Mouse (Mus musculus) testis, postnatal 14 days (tissue): Measurements from ENCODE around the gene Sp6.

Experiments used
- DNase-seq: peaks from one replicate; pipeline ENCODE4 v3.0.0; 2021; ENCODE audit warnings: low spot score

The Sp6 gene

DNA sequence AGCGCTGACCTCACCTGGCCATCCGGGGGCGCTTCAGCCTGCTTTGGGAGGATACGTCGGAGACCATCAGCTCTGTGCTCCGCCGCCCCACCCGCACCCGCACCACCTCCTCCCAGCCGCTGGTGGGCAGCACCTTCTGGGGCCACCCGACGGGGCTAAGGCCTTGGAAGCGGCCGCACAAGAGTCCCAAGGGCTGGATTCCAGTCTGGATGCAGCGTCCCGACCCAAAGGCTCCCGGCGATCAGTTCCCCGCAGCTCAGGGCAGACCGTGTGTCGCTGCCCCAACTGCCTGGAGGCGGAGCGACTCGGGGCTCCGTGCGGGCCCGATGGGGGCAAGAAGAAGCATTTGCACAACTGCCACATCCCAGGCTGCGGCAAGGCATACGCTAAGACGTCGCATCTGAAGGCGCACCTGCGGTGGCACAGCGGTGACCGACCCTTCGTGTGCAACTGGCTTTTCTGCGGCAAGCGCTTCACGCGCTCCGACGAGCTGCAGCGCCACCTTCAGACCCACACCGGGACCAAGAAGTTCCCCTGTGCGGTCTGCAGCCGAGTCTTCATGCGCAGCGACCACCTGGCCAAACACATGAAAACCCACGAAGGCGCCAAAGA, 8.8 kb downstream of the Sp6 start:
- DNase-seq: peak; percentile 86

DNA sequence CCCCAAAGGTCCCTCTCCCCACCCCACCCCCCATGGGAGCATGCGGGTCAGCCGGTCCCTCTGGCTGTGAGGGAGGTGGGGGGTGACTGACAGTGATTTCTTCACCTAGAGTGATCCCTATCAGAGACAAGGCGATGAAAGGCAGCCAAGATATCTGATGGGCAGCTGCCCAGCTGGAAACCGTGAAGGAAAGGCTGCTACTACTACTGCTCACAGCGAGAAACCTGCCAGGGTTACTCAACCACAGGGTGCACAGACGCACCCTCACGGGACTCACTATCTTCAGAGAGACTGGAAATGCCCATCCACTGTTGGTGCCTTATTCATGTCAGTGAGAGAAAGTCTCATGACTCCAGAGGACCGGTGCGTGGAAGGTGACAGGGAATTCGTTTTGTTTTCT, 11.8 kb downstream of the Sp6 start:
- no peak for DNase-seq

DNA sequence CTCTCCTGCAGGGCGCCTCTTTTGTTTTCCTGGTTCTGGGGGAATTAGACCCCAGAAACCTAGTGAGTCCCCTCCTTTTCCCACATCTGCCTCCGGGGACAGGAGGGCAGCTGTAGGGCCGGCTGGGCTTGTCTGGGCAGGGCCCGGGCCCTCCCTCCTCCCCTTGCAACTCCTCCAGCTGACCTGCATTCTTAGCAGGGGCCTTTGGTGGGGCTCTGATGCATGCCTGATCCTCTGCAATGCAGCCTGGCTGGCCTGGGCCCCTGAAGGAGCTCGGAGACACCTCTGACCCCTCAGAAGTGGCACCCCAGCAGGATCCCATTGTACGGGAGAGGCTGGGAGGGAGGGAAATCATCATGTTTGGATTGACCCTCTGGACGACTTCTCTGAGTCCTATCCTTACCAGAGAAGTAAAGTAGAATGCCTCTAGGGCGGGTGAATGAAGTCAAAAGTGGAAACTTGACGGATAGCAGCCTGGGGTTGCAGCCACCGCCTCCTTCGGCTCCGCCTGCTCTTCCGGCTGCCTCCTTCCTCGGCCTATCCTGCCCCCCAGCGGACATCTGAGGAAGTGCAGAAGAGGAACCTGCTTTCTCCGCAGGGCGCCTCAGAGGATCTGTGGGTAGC, 12.6 kb downstream of the Sp6 start:
- DNase-seq: peak; percentile 82

DNA sequence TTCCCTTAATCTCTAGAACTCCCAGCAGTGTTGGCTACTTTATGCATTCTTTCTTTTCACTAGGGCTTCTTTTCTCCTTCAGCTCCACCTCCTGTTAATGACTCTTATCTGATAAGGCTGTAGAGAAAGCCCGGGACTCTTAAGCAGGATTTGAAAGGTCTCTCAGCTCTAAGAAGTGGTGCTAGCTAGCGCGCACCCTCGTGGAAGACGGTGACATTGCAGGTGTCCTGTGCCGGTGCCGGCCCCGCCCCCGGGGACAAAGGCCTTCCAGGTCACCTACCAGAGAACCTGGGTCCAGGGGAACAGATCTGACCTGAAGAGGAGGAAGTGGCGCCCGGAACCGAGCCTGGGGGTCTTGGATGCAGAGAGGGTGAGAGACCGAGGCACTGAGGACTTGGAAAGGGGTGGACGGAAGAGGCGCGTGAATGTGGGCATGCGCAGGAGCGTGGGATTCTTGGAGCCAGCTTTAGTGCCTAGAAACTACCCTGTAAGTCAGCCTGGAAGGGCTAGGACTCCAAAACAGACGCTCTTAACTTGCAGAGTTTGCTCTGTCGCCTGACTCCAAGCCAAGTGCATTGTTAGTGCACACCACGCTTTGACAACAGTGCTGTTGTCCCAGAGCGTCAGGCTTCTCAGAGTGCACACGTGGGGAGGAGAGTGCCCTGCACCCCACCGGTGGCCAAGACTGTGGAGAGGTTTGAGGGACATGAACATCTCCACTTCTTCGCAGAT, 16.7 kb downstream of the Sp6 start, which contains the start of gene Scrn2:
Gene Scrn2, plus strand, starts transcription at position 253 of the 732 bp plus-strand sequence.
- peak; percentile 77 for DNase-seq

DNA sequence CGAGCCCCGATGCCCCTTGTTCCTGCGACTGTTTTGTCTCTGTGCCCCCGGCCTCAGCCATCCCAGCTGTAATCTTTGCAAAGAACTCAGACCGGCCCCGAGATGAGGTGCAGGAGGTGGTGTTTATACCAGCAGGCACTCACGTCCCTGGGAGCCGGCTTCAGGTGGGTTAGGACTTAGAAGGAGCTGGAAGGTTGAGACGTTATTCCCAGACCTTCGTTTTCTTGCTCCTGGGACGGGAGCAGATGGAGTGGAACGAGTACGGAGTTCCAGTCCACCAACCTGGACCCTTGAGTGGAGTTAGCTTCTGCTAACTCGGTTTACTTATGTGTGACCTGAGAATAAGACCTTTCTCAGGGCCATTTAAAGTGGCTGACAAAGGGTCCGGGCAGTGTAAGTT, 17.2 kb downstream of the Sp6 start:
- DNase-seq: no peak

DNA sequence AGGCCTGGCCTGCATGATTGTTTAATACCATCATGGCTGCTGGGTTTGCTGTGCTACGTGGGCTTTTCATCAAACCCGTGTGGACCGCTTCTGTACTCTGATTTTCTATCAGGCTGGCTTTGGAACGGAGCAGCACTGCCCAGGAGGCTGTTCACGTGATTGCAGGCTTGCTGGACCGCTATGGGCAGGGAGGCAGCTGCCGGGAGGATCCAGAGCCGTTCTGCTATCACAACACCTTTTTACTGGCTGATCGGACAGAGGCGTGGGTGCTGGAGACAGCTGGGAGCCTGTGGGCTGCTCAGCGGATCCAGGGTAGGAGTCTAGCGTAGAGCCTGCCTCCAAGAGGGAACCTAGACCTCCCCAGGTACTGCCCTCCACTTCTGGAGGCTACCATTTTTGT, 18.8 kb downstream of the Sp6 start:
- DNase-seq: peak; percentile 73

DNA sequence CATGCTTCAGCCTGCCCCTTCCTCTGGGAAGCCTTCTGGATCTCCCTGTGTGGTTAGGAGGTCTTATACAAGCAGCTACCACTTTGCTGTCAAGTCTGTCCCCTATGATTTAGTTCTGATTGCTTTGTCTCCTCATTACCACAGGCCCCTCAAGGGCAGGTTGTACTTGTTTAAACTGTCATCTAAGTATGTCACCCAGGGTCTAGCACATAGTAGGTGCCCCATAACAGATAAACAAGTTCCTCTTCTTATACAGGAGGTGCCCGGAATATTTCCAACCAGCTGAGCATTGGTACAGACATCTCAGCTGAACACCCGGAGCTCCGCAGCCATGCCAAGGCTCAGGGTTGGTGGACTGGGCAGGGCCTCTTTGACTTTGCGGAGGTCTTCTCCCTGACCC, 19.3 kb downstream of the Sp6 start:
- DNase-seq: no peak

DNA sequence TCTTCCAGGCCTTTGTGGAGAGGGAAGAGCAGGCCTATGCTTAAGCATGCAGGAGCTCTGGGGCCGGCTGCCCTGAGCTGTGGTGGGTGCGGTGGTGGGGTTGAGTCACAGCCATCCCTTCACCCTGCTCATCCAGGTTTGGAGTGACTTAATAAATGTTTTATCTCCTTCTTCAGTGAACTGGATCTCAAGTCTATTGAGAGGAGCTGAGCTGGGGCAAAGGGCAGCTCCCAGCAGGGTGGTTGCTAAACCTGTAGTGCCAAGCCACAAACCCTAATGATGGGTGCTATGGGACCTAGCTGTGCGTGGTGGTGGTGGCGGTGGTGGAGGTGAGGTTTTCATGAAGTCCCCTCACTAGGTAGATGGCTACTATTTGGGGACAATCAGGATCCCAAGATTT, 20.6 kb downstream of the Sp6 start:
- no peak for DNase-seq

DNA sequence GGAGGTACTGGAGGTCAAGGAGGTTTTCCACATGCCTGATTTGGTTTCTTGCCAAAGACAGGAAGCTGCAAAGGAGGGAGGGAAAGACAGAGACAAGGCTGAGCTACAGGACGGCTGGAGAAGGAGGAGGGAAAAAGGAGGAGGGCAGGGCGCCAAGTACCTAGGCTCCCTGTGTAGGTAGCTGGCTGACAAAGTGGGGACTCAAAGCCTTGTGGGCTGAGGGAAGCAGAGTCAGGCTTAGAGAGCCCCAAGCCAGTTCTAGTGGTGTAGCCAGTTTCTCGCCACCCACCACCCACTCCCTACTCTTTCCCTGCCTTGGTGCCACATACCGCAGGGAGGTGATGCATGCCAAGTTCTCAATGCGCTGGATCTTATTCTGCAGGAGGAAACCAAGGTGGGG, 22.9 kb downstream of the Sp6 start:
- DNase-seq: no peak

DNA sequence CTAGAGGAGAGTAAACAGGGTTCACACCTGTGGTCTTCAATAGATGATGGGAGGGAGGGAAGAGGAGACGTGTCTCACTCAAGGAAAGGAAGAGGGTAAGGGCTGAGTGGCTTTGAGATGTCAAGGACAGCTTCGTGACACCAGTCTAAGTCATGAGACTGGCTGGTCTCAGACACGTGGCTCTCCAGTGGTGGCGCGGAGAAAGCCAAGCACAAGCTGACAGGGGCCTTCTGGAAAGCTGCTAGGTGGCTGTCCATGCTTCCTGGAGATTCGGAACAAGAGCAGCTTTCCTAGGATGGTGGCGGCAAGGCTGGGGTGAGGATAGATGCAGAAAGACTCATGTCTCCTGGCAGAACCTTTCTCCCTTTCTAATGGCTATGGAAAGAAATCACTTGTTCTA, 25.7 kb downstream of the Sp6 start:
- no peak for DNase-seq

DNA sequence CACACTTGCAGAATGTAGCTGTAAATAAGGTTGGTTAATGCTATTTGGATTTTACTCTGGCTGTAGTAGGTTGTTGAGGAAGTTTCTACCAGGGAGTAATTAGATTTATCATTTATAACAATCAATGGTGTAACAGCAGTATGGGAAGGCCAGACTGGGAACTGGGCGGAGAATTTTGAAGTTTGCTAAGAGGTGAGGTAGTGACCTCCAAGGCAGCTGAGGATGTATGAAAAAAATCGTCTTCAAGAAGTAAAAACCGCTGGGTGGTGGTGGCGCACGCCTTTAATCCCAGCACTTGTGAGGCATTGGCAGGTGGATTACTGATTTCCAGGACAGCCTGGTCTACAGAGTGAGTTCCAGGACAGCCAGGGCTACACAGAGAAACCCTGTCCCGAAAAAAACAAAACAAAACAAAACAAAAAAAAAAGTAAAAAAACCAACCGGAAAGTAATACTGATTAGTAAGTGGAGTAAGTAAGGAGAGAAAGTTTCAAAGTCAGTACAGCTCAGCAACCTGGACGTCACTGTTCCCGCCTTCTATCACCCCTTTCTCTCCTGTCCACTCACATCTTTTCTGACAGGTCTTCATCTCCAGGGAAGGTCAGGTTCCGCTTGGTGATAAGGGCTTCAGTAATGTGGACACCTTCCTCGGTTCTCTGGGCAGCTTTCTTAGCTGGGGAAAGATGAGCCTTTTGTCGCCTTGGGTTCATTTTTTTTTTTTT, 27.3 kb downstream of the Sp6 start:
- no peak for DNase-seq

DNA sequence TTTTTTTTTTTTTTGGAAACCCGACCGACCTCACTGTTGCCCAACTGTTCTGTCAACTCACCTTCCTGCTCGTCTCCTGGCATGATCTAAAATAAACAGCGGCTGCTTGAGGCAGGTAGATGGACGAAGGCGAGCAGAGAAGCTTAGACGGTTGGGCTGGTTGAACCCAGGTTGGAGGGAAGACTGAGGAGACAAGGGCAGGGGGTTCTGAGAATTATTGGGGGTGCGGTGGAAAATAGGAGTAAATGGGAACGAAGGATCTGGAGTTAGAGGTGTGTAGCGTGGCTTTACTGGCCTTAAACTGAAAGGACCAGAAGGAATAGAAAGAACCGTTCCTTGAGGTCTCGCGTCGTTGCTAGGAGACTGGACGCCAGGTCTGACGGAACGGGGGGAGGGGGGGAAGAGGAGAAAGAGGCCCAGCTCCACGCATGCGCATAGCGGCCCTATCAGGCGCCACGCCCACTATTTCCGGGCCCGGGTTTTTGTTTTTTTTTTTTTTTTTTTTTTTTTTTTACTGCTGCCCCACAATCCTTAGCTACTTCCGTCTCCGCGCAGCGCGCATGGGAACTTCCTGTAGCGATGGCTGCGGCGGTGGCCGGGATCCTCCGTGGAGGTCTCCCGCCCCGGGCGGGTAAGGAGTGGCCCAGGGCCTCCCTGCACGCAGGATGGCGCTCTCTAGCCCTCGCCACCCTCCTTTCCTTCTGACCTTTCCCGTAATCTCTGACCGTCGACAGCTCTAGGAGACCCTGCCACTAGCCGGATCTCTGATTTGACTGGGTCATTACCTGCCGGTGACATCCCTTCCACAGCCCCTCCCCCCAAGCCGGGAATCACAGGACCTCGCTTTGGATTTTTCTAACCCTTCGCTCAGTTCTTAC, 28.1 kb downstream of the Sp6 start, which contains the start of the genes Lrrc46 and Mrpl10:
Gene Lrrc46, minus strand, starts transcription at position 386 of the 878 bp plus-strand sequence.
Gene Mrpl10, plus strand, starts transcription at position 539 of the 878 bp plus-strand sequence.
- peak; percentile 88 for DNase-seq

DNA sequence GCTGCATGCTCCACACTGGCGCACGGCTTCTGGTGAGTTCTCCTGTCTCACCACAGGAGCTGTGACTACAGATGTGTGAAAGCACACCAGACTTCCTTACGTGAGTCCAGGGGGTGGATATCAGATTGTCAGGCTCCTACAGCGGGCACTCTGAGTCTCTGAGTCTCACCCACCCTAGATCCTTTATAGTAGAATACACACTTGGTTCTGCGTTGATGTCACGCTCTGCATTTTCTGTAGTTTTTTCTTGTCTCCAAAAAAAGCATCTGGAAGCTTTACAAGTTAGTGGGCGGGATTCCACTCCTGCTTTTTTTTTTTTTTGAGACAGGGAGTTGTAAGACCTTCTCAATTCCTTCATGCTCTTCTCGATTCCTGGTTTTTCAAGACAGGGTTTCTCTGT, 31.7 kb downstream of the Sp6 start:
- DNase-seq: no peak

DNA sequence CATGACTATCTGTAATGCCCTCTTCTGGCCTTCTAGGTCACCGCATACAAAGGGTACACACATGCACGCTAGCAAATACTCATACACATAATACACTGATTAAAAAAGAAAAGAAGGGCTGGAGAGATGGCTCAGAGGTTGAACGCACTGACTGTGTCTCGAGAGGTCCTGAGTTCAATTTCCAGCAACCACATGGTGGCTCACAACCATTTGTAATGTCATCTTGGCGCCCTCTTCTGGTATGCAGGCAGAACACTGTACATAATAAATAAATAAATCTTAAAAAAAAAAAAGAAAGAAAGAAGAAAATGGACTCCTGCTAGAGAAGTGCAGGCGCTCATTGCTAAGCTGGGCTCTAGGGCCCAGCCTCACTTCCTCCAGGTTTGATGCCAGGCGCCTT, 32.7 kb downstream of the Sp6 start:
- no peak for DNase-seq

DNA sequence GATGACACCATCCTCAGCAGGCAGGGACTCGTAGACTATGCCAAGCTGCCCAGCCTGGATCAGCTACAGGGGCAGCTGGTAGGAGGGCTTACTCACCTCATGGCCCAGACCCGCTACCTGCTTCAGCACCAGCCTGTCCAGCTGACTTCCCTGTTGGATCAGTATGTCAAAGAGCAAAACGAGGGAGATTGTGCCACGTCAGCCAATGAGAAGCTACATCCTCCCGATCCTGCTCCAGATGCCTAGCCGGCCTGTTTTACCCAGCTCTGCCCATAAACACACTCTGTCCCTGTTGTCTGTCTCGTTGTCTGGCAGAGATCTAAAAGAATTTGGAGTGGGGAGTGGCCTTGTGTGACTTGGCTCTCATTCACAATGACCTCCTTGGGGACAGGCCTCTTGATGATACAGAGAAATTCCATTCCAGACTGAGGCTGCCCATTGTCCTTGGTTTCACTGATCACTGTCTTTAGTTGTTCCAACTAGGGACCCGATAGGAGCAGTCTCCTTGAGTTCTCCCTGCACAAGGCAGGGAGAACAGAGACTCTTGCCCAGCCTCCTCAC, 35.0 kb downstream of the Sp6 start:
- DNase-seq: peak; percentile 72

DNA sequence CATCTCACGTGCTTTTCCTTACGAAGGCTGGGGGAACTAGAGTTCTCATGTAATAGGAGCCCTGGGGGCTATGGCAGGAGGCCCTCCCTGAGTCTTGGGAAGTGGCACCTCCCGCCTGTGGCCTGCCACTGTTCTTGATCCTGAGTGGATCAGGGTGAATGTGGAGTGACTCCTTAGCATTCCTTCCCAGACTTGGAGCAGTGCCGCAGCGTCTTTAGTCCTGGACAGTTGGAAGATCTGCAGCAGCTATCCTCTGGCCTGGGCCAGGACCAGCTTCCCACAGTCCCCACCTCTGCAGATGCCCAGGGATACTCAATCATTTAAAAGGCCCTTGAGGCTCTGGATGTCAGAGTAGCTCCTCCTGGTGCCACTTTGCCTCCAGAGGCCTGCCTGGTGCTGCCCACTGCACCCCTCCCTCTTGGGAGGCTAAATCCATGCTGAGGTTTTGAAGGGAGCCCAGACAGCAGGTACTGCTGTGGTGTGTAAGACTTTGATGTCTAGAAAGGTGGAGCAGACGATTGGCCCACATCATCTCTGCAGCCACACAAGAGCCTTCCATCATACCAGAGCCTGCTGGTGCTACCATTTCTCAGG, 36.4 kb downstream of the Sp6 start:
- DNase-seq: no peak

DNA sequence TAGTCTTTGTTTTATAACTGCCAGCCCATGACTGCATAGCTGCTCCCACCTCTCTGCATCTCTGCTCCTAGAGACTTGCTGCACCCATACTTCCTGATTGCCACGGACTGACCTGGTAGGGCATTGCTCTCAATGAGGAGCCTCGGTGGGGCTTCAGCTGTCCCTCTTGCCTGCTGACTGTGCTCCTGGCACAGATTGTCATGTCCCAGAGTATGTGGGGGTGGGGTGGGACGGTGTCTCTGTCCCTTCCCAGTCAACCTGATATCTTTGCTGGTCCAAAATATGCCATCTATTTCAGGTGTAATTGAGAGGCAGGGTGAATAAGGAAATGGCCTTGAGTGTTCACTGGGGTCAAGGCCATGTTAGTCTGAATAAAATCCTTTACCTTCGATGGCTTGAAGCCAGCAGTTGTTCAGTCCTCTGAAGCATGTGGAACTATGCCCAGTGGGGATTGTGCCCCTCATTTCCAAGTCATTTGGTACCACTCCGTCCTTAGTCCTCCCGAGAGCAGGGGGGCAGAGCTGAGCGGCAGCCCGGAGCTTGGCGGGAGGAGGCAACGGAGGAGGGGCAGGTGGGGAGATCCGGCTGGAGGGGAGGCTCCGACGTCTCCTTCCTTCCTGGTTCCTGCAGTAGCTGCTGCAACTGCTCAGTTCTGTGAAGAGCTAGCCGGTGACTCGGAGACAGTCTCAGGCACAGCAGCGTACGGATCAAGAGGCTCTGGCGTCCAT, 37.2 kb downstream of the Sp6 start, which contains the start of gene Osbpl7:
Gene Osbpl7, plus strand, starts transcription at position 413 of the 728 bp plus-strand sequence.
- no peak for DNase-seq

DNA sequence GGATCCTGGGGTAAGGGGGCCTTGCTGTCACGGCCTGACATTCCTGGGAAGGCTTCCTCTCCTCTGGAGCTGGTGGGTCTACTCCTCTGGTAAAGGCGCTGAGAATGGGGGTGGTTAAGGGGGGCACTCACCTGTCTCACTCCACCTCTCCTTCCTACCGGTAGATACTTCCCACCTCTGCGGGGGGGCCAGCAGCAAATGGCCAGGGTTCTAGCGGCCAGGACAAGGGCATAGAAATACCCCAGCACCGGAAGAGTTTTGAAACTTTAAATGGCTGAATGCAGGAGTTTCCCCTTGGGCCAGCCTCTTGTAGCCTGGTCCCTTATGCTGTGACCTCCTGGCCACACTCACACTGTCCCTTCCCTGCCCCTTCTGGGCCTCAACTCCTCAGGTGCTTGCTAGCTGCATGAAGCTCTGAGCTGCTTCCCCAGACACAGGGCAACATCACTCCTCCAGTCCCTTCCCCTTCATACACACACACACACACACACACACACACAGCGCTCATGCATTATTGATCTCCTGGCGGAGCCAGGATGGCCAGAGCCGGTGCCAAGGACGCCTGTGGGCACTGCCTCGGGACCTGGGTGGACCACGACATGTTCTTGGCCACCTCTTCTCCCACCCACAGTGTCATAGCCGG, 37.9 kb downstream of the Sp6 start:
- DNase-seq: no peak

DNA sequence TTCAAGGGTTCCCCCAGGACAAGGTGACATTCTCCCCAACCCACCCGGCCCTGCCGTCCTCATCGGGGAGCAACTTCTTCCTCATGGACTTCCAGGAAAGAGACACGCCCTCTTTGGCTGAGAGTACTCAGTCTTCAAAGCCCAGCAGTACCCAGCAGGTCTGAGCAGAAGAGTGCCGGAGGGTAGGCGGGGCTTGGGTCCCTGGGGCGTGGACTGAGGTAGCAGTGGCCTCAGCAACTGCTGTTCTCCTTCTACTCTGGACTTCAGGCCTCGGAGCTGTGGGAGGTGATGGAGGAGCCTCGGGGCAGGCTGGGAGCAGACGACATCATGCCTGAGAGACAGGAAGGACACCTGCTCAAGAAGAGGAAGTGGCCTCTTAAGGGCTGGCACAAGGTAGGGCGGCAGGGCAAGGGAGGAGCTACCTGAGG, 39.0 kb downstream of the Sp6 start:
- DNase-seq: no peak
